Mouse (Mus musculus) kidney, postnatal 4 days (tissue): ENCODE measurements at regions not wholly inside any gene's neighbourhood (a gene's known extent, or its start where the extent isn't known, plus 50 kb on each side); places are given as distances from the start of the nearest gene placed in this dataset.

Experiments
- DNase-seq, 2 experiments: peaks; one replicate each; pipeline ENCODE4 v3.0.0; 2021; ENCODE audit warnings: mixed read lengths in 2 of 2

DNA sequence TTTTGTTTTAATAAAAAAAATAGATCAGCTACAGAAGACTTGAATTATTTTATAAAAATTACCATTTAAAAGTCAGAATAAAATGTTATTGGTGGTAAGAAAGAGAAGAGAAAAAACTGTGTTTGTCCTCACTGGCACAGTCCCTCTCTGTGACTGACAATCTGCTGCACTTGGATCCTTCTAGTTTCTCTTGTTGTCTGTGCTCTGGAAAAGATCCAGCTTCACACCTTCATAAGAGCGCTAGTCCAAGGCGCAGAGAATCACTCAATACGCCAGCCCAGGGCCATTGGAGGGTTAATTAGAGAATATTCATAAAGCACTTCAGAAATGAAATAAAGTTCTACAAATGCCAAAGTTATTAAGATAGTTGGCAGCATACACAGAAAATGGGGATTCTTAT lies 153.8 kb downstream of the Lmbrd1 start:
- DNase-seq, result no peak

DNA sequence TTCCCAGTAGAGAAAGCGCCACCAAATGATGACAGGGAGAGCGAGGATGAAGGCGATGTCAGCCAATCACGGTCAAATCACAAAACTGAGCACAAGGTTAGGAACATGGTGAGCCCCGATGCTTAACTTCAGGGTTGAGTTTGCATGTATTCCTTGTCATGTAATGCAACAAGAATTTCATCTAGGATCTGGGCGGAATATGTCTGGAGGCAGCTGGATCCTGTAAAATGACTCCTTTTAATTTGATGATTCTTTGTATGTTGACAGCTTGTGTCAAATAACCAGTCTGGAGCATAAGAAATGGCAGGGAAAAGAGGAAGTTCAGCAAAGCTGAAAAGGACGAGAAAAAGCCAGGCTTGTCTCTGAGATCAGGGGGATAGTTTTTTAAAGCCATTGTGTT lies 188.4 kb downstream of the Lmbrd1 start:
- DNase-seq, result no peak

DNA sequence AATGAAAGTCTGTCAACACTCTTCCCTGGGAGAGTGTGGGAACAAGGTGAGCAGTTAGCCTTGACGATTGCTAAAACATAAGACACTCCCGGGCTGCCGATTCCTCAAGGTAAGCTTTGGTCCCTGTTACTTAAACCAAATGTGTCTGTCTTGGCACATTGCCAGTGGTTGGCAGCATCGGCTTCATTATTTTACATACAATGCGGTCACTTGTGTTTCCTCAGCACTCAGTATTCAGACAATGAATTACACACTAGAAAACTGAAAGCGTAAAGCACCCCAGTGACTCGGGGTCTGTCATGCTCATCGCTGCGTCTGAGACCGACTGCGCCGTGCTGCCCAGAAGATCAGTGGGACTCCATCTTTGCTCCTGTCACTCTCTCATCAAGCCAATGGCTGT lies 191.3 kb downstream of the Lmbrd1 start:
- DNase-seq, result no peak

DNA sequence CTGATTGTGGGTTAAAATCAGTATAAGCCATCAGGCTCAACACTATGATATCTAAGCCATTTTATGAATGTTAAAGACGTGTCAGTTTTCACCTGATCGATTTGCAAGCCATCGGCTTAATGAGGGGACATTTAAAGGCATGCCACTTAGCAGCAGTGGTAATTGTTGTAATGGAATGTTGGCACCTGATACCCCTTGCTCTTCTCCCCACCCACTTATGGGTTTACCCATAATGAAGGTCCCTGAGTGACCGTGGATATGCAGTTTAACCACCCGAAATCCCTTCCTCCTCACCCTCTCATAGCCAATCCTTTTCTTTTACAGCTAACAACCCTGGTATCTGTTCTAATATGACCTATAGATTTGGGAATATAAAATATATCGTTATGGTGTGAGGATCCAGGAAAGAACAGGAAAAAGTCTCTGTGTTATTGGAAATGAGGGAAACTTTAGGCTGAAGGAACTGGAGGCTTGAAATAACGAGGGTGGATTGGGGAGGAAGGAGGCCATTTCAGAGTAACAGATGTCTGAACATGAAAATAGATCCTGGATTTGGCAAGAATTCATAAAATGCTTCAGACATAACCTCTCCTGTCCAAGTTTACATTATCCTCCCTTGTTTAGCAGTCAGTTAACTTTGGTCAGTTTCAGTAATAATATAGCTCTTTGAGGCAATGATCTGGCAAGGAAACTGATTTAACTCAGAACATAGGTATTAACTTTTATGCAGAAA lies 192.4 kb downstream of the Lmbrd1 start:
- DNase-seq, result no peak

DNA sequence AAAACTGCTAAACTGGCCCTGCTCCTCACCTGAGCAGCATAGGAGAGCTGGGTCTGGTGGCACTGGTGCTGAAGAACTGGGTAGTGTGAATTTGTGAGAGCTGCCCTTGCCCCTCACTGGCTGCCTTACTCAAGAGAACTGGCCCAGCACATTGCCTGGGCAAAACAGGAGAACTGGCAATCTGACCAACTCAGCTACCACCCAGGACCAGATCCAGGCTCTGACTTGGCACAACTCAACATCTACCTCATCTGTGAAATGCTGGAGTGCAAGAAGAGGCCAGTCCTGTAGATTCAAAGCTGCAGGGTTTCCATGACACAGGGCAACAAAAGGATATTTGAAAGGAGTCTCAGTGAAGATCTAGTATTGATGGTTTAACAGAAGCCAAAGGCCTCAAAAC lies 198.6 kb downstream of the Lmbrd1 start:
- no peak for DNase-seq

DNA sequence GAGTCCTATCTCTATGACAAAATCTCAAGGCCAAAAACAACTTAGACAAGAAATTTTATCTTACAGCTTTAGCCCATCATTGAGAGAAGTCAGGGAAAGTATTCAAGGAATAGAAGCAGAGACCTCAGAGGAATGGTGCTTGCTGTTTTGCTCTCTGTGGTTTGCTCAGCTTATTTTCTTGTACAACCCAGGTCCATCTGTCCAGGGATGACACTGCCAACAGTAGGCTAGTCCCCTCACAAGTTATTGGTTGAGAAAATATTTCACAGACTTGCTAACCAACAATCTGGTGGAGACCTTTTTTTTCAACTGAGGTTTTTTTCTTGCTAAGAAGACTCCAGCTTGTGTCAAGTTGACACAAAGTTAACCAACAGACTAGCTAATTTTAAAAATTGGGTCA lies 205.2 kb downstream of the Lmbrd1 start:
- DNase-seq, result no peak

DNA sequence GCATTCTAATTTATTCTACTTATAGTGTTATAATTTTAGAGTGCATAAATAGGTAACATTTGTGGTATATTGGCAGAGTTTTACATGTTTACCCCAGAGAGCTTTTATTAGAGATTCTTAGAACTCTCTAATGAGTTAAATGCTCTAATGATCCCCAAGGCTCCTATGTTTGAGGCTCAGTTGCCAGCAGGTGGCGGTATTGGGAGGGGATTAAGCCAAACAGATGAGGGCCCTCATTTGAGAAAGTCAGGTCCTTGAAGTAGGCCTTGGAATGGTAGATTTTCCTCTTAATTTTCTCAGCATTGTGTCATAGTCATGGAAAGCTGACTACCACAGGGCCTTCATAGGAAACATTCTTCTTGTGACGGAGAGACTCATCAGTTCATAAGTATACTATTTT lies 222.8 kb downstream of the Lmbrd1 start:
- peak; percentile 70 for DNase-seq

DNA sequence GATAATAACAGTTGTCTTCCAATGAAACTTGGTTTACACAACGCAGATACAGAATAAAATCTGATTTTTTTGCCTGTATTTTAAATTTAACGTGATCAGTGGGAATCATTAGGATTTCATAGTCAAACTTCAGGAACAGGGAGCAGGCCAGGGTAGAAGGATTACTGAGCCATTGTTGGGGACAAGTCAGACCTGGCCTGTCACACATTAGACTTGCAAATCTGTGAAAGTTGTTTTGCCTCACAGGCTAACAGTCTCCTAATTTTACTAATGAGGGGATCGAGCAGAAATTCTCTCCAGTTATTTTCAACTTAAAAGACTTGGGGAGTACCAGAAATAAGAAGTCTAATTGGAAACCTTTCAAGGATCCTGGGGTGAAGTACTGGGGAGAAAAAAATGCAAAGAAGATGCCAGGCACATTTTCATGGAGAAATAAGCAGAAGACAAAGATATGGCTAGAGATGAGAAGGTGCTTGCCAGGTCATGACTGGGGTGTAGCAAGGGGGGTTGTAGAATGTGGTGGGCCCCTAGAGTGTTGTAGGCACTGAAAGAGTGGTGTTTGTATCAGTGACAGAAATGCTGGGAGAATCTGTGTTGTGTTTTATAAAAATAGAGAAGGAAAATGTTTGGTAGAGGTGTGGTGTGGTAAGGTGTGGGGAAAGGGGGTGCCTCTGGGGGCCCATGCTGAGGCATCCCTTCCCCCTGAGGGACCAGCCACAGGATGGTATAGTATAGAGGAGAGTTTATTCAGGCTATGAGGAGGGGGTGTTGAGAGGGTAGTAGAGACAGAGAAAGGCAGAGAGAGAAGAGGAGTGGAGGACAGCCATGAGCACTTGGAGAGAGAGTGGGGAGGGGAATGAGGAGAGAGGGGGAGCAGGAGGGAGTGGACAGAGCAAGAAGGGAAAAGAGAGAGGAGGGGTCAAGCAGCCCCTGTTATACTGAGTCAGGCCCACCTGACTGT lies 260.2 kb downstream of the Lmbrd1 start:
- DNase-seq, result no peak

GRCm38 (mm10) chr1:24942757-24943296 lies 264.4 kb downstream of the Lmbrd1 start:
- no peak for DNase-seq

GRCm38 (mm10) chr1:24943451-24943850 lies 265.0 kb downstream of the Lmbrd1 start:
- no peak for DNase-seq

- DNase-seq, result no peak
These were observed 294.3 kb downstream of the Lmbrd1 start for GRCm38 (mm10) chr1:24972681-24973080.

- DNase-seq, result no peak
These were observed 330.2 kb downstream of the Lmbrd1 start for GRCm38 (mm10) chr1:25008456-25009169.

DNA sequence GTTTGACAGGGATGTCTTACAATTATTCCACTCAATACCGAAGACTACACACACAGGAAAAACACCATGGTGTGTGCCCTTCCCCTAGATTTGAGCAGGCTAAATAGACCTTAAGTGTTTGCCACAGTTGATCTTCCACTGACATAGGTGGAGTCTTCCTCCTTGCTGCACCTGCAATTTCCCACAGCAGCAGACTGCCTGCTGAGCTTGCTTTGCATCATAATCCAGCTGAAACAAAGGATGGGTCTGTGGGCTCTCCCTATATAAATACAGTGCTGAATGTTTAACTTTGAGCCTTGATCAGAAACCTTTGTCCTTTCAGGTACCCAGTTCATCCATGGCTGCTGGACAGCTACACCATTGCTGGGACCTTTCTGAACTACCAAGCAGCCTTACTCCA lies 334.3 kb downstream of the Lmbrd1 start:
- DNase-seq, result no peak
